Mouse (Mus musculus): ENCODE data around the gene Pdgfc.

- TF ChIP-seq POLR2A (IDR thresholded peaks at IDR 0.05; ENCODE audit: borderline replicate concordance, low read depth, low read length) (no peak), CTCF (IDR thresholded peaks at IDR 0.05; ENCODE audit: low read depth, low read length) (no peak)
Observed at GRCm38 (mm10) chr3:81037312-81037859, 1.2 kb downstream of the Pdgfc start.
